Mouse (Mus musculus) kidney, postnatal 10 days (tissue): Measurements from ENCODE around the gene Wfdc21.
A peak's percentile ranks its signal among the peaks of the same experiment; 100 is the strongest.

Experiments
- DNase-seq: peaks from one replicate; pipeline ENCODE4 v3.0.0; 2021; ENCODE audit warnings: mixed read lengths

The Wfdc21 gene

DNA sequence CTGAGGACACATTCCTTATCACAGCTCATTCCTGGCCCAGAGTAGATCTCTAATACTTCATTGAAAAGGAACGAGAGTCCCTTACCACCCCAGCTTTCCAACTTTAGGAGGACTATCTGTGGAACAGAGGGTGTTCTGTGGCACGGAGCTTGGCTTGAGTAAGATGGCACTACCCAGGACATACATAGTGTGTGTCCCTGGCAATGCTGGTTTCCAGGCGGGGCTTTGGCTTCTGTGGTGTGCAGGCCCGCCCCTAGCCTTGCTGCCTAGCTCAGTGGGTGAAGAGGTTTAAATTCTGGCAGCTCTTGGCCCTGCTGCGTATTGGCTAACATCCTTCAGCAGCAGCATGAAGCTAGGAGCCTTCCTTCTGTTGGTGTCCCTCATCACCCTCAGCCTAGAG lies at the start of gene Wfdc21:
TSS of gene Wfdc21 (plus strand) at position 260 of the 400 bp plus-strand sequence.
- DNase-seq = no peak

DNA sequence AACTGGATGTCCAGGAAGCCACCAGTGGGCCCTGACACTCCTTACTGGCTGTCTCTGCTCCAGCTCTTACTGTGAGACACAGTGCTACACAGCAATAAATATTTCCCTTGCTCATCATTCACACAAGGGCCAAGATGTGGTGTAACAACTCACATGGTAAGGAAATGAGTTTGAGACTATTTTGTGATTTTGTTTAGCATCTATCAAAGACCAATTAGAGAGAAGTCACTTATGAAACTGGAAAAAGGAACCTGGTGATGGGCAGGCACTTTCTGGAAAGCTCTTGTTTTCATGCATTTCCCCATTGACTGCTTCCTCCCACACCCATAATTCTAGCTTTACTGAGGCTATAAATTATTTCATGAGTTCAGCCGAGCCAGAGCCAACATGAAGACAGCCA lies 43.0 kb upstream of the Wfdc21 start, which contains the start of gene Wfdc17:
TSS of gene Wfdc17 (plus strand) at position 287 of the 400 bp plus-strand sequence.
- DNase-seq = no peak

DNA sequence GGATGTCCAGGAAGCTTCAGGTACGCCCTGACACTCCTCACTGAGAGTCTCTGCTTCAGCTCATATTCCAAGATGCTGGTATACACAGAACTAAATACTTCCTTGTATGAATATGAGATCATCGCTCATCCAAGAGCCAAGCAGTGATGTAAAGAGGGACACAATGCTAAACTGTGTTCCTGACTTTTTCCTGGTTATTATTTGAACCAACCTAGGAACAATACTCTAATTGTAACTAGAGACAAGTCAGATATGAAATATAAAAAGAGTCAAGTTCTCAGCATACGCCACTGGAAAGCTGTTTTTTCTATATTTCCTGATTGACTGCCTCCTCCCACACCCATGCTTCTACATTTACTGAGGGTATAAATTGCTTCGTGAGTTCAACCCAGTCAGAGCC lies 38.0 kb upstream of the Wfdc21 start, which contains the start of gene Wfdc18:
TSS of gene Wfdc18 (plus strand) at position 301 of the 400 bp plus-strand sequence.
- DNase-seq = no peak

DNA sequence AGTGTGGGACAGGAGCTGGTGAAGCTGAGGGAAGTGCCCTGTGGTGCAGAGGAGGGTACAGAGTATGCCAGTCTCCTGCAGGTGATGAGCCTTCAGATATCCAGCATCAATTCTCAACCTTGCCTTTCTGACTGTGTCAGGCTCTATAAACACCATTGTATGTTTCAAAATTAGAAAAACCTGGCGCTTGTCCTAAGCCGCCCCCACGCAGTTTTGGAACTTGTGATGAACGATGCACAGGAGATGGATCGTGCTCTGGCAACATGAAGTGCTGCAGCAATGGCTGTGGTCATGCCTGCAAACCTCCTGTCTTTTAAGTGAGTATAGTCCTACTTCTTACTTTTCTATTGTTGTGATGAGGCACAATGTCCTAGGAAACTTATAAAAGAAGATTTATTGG lies 37.1 kb upstream of the Wfdc21 start:
- DNase-seq = no peak

DNA sequence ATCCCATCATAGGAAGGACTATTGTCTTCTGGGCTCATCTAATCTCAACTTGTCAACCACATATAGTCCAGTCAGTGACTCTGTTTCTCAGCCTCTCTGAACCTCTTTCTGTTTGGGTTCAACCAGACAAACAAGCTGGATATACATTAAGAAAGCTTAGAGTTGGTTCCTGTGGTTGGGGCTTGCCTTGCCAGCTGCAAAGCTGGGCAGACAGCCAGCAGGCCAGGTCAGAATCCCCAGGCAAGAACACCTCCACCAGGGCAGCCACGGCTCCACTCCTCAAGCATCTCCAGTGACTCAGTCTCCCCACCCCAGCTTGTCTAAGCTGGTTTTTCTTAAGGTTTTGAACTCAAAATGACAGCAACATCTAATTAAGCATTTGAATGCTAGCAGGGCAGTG lies 34.1 kb upstream of the Wfdc21 start:
- no peak for DNase-seq

DNA sequence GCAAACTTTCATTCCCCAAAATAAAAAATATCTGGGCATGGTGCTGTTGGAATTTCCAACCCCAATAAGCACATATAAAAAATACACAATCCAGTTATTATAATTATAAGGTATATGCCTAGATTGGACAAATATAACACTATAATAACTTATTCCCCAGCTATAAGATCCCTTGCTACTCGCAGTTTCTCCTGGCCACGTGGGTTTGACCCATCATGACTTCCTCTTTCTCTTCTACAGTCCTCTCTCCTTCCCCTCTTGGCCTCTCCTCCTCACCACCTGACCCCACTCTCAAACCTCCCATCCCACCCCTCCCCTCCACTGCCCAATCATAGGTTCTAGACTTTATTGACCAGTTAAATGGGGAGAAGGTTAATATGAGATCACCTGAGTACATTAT lies 32.8 kb upstream of the Wfdc21 start:
- DNase-seq = no peak

DNA sequence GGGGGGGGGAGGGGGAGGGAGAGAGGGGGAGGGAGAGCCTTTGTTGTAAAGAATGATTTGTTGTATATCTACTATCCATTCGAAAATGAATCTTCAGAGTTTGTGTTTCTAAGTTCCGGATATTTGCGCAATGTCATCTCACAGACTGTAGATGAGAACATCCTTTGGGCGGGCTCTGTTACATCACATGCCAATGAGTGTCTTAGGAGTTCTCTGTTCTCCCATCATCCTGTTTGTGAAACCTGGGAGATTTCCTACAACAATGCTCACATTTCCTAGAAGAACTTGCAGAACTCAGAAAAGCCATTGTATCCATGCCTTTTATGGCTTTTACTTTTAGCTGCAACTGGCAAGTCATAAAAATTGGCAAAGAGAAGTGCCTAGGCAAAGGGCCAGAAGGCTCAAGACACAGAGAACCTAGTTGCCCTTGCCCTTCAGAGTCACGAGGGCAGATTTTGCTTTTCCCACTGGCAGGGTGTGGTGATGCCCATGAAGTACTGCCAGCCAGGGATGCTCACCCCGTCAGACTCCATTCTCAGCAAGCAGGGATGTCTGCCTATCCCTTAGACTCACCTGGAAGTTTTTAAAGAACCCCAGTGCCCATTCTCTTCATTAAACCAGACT lies 29.6 kb upstream of the Wfdc21 start:
- DNase-seq = no peak

DNA sequence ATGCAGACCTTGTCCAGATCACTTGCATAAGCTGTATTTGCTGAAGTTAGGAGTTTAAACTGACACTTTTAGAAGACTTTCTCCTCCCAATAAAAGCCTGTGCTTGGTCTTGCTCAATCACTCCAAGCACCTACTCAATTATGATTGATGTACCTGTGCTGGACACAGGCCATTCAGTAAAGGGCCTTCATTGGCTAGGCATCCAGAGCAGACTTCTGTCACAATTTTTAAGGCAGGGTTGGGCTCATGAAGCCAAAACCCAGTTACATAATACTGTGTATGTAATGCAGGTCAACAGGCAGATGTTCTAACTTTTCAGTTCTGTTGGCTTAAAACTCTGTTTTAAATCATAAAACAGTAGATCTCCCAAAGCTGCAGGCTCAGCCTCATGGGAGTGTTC lies 26.0 kb upstream of the Wfdc21 start:
- no peak for DNase-seq

DNA sequence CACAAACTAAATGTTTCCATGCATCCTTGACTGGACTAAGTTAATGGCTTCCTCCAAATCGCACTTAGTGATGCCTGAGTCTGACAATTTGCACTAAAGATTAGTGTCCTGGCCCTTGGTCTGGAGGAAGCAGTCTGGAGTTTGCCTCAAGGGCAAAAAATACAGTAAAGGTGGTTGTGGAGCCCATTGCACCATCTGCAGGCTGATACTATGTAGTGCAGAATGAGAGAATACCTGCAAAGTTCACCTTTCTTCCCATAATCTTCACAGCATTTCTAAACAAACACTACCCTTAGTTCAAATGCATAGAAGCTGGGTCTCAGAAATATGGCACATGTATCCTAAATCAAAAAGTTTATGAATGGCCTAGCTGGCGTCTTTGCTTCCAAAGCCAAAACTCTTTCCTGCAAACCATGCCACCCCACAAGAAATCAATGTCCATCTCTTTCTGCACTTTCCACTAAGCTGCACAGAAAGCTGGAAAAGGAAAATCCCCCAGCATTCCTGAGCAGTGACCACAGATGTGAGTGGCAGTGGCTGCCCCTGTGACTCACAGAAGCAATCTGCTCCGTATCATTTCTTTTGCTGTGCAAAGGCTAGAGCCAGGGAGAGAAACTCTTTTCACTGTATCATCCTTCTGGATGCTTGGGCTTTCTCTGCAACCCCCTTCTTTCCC lies 17.8 kb upstream of the Wfdc21 start:
- no peak for DNase-seq

DNA sequence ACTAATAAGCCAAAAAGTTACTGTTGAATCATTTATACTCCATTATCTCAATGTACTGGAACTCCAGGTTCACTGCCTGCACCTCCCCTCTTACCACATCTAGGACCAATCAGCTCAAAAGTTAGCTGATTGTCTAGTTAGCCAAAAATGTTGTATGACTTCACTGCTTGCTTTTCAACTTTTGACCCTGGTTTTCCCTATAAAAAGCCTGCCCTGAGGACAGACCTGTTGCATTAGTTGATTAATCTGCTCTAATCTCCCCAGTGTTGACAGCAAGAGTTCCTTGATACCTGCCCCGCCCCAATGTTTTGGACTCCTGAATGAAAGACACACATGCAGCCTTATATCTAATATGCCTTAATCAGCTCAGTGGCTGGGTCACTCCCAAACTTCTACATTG lies 15.6 kb upstream of the Wfdc21 start:
- no peak for DNase-seq

DNA sequence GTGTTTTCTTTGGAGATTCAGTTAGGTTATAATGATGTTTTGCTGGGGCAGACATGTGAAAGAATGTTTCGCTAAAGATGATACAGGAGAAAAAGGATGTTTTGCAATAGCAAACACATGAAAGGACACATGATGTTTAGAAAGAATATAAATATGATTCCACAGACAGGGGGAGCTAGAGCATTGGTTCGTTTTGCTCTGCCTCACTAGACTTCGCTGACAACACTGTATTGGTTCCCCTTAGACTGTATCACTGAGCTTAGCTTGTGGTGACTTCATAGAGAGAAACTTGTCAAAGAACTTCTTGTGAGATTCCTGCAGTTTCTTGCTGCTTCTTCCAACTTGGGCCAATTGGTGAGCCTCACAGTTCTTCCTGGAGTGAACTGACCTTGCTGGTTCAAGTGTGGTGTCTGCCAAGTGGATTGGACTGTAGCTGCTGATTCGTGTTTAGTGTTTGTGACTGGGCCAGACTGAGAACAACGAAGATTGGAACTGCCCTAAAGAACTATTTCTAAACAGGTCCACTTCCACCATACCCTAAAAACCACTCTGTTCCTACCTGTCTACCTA lies 13.6 kb upstream of the Wfdc21 start:
- DNase-seq = no peak

DNA sequence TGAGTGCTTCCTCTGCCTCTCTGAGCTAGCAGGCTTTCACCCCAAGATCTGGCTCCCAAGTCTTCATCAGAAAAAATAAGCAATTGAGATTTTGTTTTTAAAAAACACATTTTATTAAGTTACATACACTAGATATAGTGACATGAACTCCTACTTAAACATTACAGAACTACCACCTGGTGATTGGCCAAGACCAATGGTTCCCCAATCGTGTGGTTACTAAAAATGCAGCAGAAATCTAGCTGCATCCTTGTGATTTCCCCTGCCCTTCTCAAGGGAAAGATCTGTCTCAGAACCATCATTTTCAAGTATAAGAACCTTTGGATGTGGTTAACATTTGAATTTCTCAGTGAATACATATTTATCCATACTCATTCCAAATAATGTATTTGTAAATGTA lies 12.5 kb upstream of the Wfdc21 start:
- DNase-seq = no peak

DNA sequence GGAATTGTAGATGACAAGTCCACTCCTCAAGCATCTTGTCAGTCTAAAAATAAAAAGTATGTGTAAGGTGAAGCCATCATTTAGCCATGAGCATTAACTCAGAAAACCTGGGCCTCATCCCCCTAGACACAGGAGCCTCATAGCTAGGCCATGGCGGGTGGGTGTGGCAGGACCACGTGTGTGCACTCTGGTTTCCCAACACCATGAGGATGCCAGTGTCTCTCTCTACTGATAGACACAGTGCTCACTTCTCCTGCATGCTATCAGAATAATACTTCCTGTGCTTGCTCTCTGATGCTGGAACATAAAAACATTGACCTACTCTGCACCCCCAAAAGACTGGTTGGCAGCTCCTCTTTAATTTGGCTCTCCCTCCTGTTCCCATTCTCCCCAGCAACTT lies 10.9 kb upstream of the Wfdc21 start:
- no peak for DNase-seq

DNA sequence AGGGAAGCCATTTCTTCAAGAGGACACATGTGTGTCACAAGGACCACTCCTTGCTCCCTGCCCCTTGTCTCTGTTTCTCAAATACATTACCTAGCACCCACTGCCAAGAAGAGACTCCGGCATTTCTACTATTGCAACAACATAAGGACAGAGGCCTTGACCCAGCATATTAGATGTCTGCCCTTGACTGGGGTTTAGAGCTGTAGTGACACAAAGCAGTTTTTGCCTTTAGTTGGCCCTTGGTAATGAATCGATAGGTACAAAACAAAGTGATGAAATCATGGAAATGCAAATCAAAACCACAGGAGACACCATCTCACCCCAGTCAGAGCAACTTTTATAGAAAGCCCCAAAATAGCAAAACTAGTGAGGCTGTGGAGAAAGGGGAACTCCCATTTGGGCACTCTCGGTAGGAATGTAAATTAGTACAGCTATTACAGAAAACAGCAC lies 9.6 kb upstream of the Wfdc21 start:
- no peak for DNase-seq

DNA sequence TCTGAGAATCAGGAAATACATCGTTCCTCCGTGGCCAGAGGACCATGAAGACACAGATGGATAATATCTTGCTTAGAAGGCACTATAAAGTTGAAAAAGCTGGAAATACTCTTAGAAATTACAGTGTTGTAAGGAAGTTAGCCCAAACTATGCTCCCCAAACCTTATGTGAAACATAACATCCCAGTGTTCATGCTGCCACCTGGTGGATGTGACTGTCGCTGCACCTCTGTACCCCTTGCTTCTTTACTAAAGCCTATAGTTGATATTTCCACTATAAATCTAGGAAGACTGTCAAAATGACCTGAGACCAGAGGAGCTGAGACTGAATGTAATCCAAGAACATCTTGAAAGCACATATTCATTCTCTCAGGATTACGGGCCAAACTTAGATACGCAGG lies 7.5 kb upstream of the Wfdc21 start:
- peak; percentile 89 for DNase-seq

DNA sequence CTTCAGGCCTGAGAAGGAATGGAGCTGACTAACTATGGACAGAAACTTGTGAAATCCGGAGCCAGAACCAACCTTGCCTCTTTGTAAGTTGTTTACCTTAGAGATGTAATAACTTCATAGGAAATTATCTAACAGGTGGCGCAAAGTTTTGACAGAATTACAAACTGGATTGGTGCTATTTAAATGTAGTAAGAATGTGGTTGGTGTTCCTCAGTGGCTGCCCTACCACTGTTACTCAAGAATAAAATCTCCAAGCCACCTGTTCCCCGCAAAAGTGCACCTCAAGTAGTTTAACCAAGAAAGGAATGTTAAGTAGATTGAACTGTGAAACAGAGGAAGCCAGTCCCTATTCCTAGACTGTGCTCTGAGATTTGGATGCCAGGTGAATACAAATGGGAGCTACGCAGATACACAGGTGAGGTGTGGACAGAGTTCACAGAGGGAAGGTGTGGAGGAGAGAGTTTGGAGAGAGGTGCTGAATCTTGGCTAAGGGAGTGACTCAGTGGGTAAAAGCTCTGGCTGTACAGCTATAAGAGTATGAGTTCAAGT lies 6.2 kb upstream of the Wfdc21 start:
- DNase-seq = no peak

DNA sequence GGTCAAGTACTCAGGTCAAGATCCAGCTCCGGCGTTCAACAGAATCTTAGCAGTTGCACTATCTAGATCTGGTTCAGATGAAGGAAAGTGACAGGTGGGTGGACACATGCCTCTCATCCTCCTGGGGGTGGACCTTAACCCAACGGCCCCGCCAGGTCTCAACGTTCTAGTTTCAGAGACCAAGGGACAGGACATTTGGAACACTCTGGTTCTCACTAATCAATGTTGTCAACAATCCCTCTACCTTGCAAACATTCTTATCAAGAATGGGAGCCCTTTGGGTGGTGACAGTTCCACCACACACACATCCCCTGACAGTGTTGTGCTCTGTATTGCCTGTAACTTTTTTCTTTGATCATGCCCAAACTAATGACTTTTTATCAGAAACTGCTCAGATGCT lies 4.9 kb upstream of the Wfdc21 start:
- no peak for DNase-seq

DNA sequence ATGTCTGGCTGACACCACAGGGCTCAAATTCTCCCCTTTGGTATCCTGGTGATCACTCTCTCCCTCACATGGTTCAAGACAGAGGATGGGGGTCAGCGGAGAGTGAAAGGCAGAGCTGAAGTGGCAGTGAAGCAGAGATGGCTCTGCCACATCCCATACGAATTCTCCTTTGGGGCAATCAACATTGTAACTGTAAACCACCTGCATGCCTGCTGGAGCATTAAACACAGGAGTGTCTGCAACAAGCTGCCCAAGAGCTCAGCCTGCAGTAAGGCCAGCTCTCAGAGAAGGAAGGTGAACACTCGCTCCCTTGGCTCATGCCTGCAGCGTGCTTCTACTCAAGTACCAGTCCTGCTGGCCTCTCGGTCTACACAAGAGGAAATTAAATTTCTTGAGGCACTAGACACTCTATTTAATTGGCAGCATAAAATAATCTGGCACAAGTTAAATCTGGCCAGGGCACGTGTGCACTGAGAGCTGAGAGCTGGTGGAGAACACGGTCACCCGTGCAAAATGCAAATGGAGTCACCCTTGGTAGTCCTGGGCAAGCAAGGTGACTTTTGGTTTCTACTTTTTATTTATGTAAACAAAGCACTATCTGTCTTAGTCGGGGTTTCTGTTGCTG lies 3.9 kb upstream of the Wfdc21 start:
- no peak for DNase-seq

DNA sequence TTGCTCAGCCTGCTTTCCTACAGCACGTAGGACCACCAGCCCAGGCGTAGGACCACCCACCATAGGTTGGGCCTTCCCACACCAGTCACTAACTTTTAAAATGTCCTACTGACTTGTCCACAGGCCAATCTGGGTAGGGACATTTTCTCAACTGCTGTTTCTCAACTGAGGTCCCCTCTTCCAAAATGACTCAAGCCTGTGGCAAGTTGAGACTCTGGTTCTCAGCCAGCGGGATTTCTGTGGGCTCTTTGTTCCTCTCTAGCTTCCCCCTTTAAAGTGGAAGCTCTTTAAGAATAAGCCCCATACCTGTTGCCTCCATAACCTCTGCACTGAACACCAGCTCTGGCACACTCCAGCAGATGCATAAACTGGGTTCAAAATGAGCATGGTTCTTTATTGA lies 3.2 kb upstream of the Wfdc21 start:
- no peak for DNase-seq

DNA sequence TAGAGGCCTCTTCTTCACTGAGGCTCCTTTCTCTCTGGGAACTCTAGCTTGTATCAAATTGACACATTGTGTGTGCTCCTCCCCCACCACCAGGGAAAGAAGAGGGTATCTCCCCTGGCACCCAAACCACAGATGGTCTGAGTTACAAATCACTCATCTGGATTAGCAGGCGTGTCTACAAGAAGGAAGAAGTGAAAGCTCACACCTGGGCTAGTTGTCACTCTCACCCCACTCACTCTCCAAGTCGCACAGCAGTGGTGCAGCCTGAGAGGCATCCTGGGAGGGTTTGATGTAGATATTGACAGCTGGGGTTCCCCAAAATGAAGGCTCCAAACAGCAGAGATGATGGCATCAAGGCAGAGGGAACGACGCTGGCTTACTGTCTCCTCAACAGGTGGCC lies 588 bp upstream of the Wfdc21 start:
- no peak for DNase-seq

DNA sequence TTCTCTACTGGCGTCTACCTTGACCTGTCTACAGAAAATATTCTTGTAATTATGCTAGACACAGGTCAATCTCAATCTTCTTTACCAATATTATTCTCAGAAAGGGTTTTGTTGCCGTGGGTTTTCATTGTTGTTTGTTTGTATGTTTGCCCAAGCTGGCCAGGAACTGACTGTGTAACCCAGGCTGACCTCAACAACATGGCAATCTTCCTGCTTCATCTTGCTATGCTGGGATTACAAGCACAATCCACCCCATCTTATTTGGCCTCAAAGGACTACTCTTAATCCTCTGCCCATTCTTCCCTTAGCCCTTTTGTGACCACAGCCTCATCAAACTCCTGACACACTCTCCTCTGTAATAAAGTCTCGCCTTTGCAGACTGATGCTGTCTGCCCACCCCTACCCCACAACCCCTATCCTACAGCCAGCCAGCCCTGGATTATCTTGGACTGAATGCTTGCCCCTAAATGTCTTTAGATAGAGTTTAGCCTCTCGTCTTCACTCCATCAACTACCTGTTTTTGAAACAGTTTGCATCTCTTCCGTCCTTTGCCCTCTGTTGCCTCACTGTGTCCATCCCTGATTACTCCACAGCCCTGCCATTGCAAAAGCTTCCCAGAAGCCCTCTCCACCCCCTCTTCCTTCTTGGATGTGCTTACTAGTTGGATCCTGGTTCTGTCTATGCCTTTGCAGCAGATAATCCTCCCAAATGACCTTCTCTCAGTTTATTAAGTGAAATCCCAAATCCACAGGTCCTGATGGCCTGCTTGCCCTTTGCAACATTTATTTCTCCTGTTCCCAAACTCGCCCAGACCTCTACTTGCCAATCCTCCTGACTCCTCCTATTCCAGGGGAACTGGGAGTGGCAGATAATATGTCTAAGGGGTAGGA lies 881 bp downstream of the Wfdc21 start:
- DNase-seq = no peak

DNA sequence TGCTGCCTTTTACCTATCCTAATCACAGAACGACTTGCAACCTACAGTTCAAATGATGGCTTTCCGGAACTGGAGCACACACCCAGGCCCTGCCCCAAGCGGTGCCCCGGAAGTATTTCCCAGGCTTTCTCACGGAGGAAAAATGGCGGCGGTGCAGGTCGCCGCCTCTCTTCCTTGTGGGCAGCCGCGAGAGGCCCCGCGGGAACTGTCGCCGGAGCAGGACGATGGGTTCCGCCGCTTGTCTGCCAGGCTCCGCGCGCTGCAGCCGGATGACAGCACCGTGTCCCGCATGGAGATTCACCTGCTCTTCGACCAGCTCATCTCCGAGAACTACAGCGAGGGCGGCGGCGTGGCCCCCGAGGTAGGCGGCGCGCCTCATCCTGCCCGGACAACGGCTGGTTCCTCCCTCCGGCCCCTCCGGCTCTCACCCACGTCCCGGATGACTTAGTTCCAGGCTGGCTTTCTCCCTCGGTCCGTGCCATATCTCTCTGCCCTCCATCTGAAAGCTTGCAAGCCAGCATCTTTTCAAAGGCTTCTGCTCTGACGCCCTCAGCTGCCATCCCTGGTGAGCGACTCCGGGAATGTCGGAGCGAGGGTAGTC lies 6.9 kb downstream of the Wfdc21 start, which contains the start of gene Heatr6:
TSS of gene Heatr6 (plus strand) at position 116 of the 601 bp plus-strand sequence.
- peak; percentile 94 for DNase-seq
